Mouse (Mus musculus) heart, postnatal 0 days (tissue): ENCODE data around the gene Il4ra. TPM values are rescaled to one million over a fixed set of nuclear protein-coding genes. Genes with fewer than 3 reads are reported as not detected.

Experiments
- ATAC-seq: fragments of 200-750 bp; cut with Nextera tagmentation; 2 replicates; pipeline ENCODE4 v1.8.0; 2017; ENCODE audit warnings: low read depth, moderate number of reproducible peaks, moderate library complexity; ENCODE audit not compliant: insufficient read depth
- DNase-seq: peaks from one replicate; pipeline ENCODE4 v3.0.0-alpha.2; 2016; ENCODE audit warnings: low spot score
- H3K27ac ChIP-seq: fragments of 300-500 bp; sonication (generic); 2 replicates; pipeline ENCODE4 v1.5.1; 2014; ENCODE audit warnings: low read depth, mild to moderate bottlenecking
- H3K27me3 ChIP-seq: fragments of 300-500 bp; sonication (generic); 2 replicates; pipeline ENCODE4 v1.6.1; 2014; ENCODE audit warnings: low read length, mixed read lengths; ENCODE audit not compliant: control insufficient read depth, insufficient read depth
- H3K36me3 ChIP-seq: fragments of 300-500 bp; sonication (generic); replicated peaks from 2 replicates; pipeline ENCODE4 v1.6.1; 2014; ENCODE audit warnings: low read length, mixed read lengths; ENCODE audit not compliant: control insufficient read depth, insufficient read depth
- H3K4me1 ChIP-seq: fragments of 300-500 bp; sonication (generic); 2 replicates; pipeline ENCODE4 v1.6.1; 2014; ENCODE audit warnings: antibody characterized with exemption; ENCODE audit not compliant: control insufficient read depth, insufficient read depth
- H3K4me2 ChIP-seq: fragments of 300-500 bp; sonication (generic); 2 replicates; pipeline ENCODE4 v1.6.1; 2014; ENCODE audit warnings: low read depth, mild to moderate bottlenecking, low read length, moderate library complexity
- H3K4me3 ChIP-seq: fragments of 300-500 bp; sonication (generic); 2 replicates; pipeline ENCODE4 v1.5.1; 2014; ENCODE audit warnings: low read depth, low read length
- H3K9ac ChIP-seq: fragments of 300-500 bp; sonication (generic); replicated peaks from 2 replicates; pipeline ENCODE4 v1.6.1; 2014; ENCODE audit warnings: low read depth, low read length, mixed read lengths
- H3K9me3 ChIP-seq: fragments of 300-500 bp; sonication (generic); replicated peaks from 2 replicates; pipeline ENCODE4 v1.6.1; 2016; ENCODE audit warnings: low read length; ENCODE audit not compliant: control insufficient read depth
- CTCF ChIP-seq: IDR thresholded peaks from 2 replicates; pipeline ENCODE4 v1.5.1; 2016; ENCODE audit warnings: antibody characterized with exemption, control low read depth, low read depth
- EP300 ChIP-seq: IDR thresholded peaks from 2 replicates; pipeline ENCODE4 v1.6.1; 2016; ENCODE audit warnings: antibody characterized with exemption, low read depth
- WGBS: fragments of 180-500 bp; shearing (Covaris S2); extraction: QIAGEN DNeasy Blood & Tissue Kit; methylation state at CpG from one replicate; pipeline ENCODE4 v1.1.7; 2014; 5-methylcytosine and 5-hydroxymethylcytosine counted together
- polyA plus RNA-seq: library from polyadenylated mRNA; unstranded; fragments of >200 nt; fragmentation: Nextera tagmentation; extraction: Ambion mirVana; gene quantifications from 2 replicates; pipeline ENCODE4 v1.2.1, GENCODE M21; 2015
- total RNA-seq: library from RNA; depleted of rRNA; stranded (reverse); fragments of >200 nt; gene quantifications from 2 replicates; pipeline ENCODE4 v1.2.3, GENCODE M21; 2014; ENCODE audit warnings: low replicate concordance

The Il4ra gene
- total and polyA plus RNA-seq, 2 experiments from 2014 or later = 4.8 to 30.7 TPM

GRCm38 (mm10) chr7:125597516-125598347 is 45.8 kb downstream of the Il4ra start:
- DNase-seq = no peak
- 85% methylated on average over 11 of the region's 11 CpGs for WGBS
- no peak overlapping the region for H3K4me2 ChIP-seq
- no peak overlapping the region for H3K27ac ChIP-seq
- no peak overlapping the region for H3K9ac ChIP-seq
- H3K4me1 ChIP-seq = no peaks in the 10 kb centered on the region
- no peak for ATAC-seq
- no peaks in the 10 kb centered on the region for H3K36me3 ChIP-seq
- TF ChIP-seq EP300 = no peak
- no peak for TF ChIP-seq CTCF
- H3K27me3 ChIP-seq = no peaks in the 10 kb centered on the region
- H3K4me3 ChIP-seq = no peak overlapping the region
- no peaks in the 10 kb centered on the region for H3K9me3 ChIP-seq

GRCm38 (mm10) chr7:125599373-125599973 is 47.6 kb downstream of the Il4ra start:
- no peaks in the 10 kb centered on the region for H3K4me1 ChIP-seq
- H3K9me3 ChIP-seq = no peaks in the 10 kb centered on the region
- TF ChIP-seq CTCF = no peak
- TF ChIP-seq EP300 = no peak
- H3K4me2 ChIP-seq = no peak overlapping the region
- DNase-seq (no peak), ATAC-seq (no peak)
- H3K27me3 ChIP-seq = no peaks in the 10 kb centered on the region
- WGBS = 38% methylated on average over 4 of the region's 4 CpGs
- H3K9ac ChIP-seq = no peak overlapping the region
- no peak overlapping the region for H3K27ac ChIP-seq
- no peak overlapping the region for H3K4me3 ChIP-seq
- H3K36me3 ChIP-seq = no peaks in the 10 kb centered on the region

DNA sequence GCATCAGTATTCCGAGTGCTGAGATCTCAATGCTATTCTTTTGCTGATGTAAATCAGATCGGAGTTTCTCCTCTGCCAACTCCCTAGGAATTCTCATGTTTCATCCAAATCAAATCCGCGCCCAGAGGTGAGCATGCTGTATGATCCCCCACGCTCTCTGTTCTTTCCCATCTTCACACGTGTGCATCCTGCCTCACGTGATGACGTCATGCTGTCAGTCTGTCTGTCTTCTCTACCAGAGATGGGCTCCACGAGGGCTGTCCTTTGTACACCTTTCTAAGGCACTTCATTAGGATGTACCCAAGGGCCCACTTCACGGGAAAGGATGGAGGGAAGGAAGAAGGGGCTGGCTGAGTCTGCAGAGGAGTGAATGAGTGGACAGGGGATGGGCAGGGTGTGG is 48.2 kb downstream of the Il4ra start:
- no peak overlapping the region for H3K9ac ChIP-seq
- no peaks in the 10 kb centered on the region for H3K4me1 ChIP-seq
- no peak overlapping the region for H3K4me2 ChIP-seq
- H3K9me3 ChIP-seq = no peaks in the 10 kb centered on the region
- no peak for ATAC-seq
- WGBS = 58% methylated on average over 10 of the region's 10 CpGs
- no peak for DNase-seq
- TF ChIP-seq CTCF = no peak
- TF ChIP-seq EP300 = no peak
- no peaks in the 10 kb centered on the region for H3K36me3 ChIP-seq
- H3K27ac ChIP-seq = no peak overlapping the region
- H3K27me3 ChIP-seq = no peaks in the 10 kb centered on the region
- H3K4me3 ChIP-seq = no peak overlapping the region

GRCm38 (mm10) chr7:125600612-125601279 is 48.8 kb downstream of the Il4ra start:
- TF ChIP-seq CTCF (no peak), EP300 (no peak)
- H3K4me3 ChIP-seq = no peak overlapping the region
- DNase-seq = no peak
- no peak overlapping the region for H3K4me2 ChIP-seq
- WGBS = 30% methylated on average over 6 of the region's 6 CpGs
- H3K9me3 ChIP-seq = no peaks in the 10 kb centered on the region
- H3K27me3 ChIP-seq = no peaks in the 10 kb centered on the region
- no peak overlapping the region for H3K9ac ChIP-seq
- no peak overlapping the region for H3K27ac ChIP-seq
- no peak for ATAC-seq
- H3K36me3 ChIP-seq = no peaks in the 10 kb centered on the region
- H3K4me1 ChIP-seq = no peaks in the 10 kb centered on the region

DNA sequence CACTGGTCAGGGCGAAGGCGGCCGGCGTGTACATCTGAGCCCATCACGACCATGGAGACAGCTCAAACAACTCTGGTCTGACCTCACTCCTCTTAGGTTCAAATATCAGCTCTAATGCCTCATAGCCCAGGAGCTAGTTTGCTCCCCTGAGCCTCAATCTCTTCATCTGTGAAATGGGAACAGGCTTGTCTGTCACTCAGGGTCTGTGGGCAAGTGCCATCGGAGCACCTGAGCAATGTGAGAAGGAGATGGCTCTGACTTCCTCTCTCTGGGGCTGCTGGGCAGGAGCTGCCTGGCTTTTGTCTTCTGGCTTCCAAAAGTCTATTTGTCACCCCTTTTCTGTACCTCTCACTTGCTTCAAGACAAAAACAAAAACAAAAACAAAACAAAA is 49.4 kb downstream of the Il4ra start:
- no peak for TF ChIP-seq CTCF
- no peak for TF ChIP-seq EP300
- H3K4me3 ChIP-seq = no peak overlapping the region
- no peak for DNase-seq
- H3K9ac ChIP-seq = no peak overlapping the region
- H3K9me3 ChIP-seq = no peaks in the 10 kb centered on the region
- no peaks in the 10 kb centered on the region for H3K27me3 ChIP-seq
- no peak overlapping the region for H3K4me2 ChIP-seq
- H3K27ac ChIP-seq = no peak overlapping the region
- no peaks in the 10 kb centered on the region for H3K4me1 ChIP-seq
- no peaks in the 10 kb centered on the region for H3K36me3 ChIP-seq
- no peak for ATAC-seq
- 84% methylated on average over 6 of the region's 6 CpGs for WGBS
